26 mouse cellular contexts compared by ENCODE assay signal in the genomic region with DNA sequence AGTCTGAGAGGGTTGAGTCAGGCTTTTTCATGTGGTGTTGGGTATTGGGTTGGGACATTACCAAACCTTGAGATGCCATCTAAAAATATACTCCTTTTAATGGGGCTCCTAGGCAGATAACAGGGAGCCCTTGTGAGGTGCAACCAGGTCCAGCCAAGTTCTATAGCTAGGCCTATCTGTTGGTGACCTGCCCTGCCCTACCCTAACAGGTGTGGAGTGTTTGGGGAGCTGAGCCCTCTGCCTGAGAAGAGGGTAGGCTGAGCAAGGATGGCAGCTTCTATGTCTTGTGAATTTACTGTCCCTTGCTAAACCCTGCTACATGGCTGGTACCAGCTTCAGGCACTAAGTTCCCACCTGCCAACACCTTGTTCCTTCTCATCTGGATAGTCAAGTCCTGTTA. TPM values are rescaled to one million over a fixed set of nuclear protein-coding genes. Genes with fewer than 3 reads are reported as not detected.
DNase-seq lines count a peak whose midpoint lies in the region; ATAC-seq and TF ChIP-seq lines count a peak whose summit lies in the region.
"Had no signal": no experiment of that assay in that cellular context is flagged by ENCODE, and none has a peak within 500 bp of the region (broad histone marks: within the 10 kb centered on the region; RNA-seq: fewer than 3 reads in every experiment).

No protein-coding gene starts in this region.

- no peak overlapping the region for H3K4me2 ChIP-seq in liver, embryonic 12.5 days
- no peak overlapping the region for H3K4me2 ChIP-seq in liver, embryonic 16.5 days (ENCODE audit: low read depth, low read length)
- H3K4me2 ChIP-seq: embryonic facial prominence, embryonic 12.5 days; embryonic facial prominence, embryonic 15.5 days; heart, embryonic 12.5 days; heart, embryonic 15.5 days; hindbrain, embryonic 12.5 days; hindbrain, embryonic 15.5 days had no signal

- ATAC-seq in liver, embryonic 12.5 days: no peak
- ATAC-seq in liver, embryonic 16.5 days (ENCODE audit: low read depth): no peak
- ATAC-seq: activated CD4-positive, CD25-positive, alpha-beta regulatory T cell, adult 4 months; forebrain, embryonic 14.5 days; forebrain, postnatal 0 days had no signal

- H3K9me3 ChIP-seq in liver, embryonic 12.5 days (replicated peaks): no peaks in the 10 kb centered on the region
- H3K9me3 ChIP-seq in liver, embryonic 16.5 days (replicated peaks; ENCODE audit: control insufficient read depth, low read length): no peaks in the 10 kb centered on the region
- H3K9me3 ChIP-seq: embryonic facial prominence, embryonic 12.5 days; embryonic facial prominence, embryonic 15.5 days; heart, embryonic 12.5 days; heart, embryonic 15.5 days; hindbrain, embryonic 12.5 days; hindbrain, embryonic 15.5 days had no signal

- intact Hi-C loops in gastrocnemius, adult 2 months (cut with DNase I): no loop called here

- no peaks in the 10 kb centered on the region for H3K36me3 ChIP-seq in liver, embryonic 12.5 days
- no peaks in the 10 kb centered on the region for H3K36me3 ChIP-seq in liver, embryonic 16.5 days (ENCODE audit: control insufficient read depth, insufficient read depth)
- H3K36me3 ChIP-seq: embryonic facial prominence, embryonic 12.5 days; embryonic facial prominence, embryonic 15.5 days; heart, embryonic 12.5 days; heart, embryonic 15.5 days; hindbrain, embryonic 12.5 days; hindbrain, embryonic 15.5 days had no signal

- H3K9ac ChIP-seq in liver, embryonic 12.5 days: 0 out of 2 replicates have a peak overlapping the region, but pooled peaks have one; percentile 2
- no peak overlapping the region for H3K9ac ChIP-seq in liver, embryonic 16.5 days (ENCODE audit: low read depth, low read length)
- H3K9ac ChIP-seq: embryonic facial prominence, embryonic 12.5 days; embryonic facial prominence, embryonic 15.5 days; forebrain, postnatal 0 days; heart, embryonic 12.5 days; heart, embryonic 15.5 days; hindbrain, embryonic 12.5 days; hindbrain, embryonic 15.5 days had no signal

- no peak for DNase-seq in gastrocnemius, adult 2 months
- DNase-seq in gastrocnemius, postnatal 4 days (ENCODE audit: low spot score in 2 of 2): no peak
- no peak for DNase-seq in liver
- DNase-seq in cerebellum, adult 11-12 months: no peak
- no peak for DNase-seq in layer of hippocampus, postnatal 25 days (ENCODE audit: extremely low spot score in 1 of 2, low spot score in 1 of 2)
- DNase-seq: adrenal gland, adult 8-10 months; adrenal gland, postnatal 25 days; cerebellum, adult 2 months; cerebellum, adult 9-11 months; cerebellum, postnatal 25 days; forebrain, postnatal 0 days; gastrocnemius, postnatal 10 days; gastrocnemius, postnatal 36 days; heart, adult 11 months; heart, postnatal 10 days; heart, postnatal 36 days had no signal

- TF ChIP-seq CTCF in gastrocnemius, adult 2 months (IDR thresholded peaks at IDR 0.05): no peak

- H3K27me3 ChIP-seq in liver, embryonic 12.5 days (replicated peaks): peaks cover 19% of the 10 kb centered on the region
- H3K27me3 ChIP-seq in liver, embryonic 16.5 days (ENCODE audit: control insufficient read depth, insufficient read depth, low read depth, low read length): no peaks in the 10 kb centered on the region
- H3K27me3 ChIP-seq: embryonic facial prominence, embryonic 12.5 days; embryonic facial prominence, embryonic 15.5 days; heart, embryonic 12.5 days; heart, embryonic 15.5 days; hindbrain, embryonic 15.5 days had no signal

- no peak overlapping the region for H3K4me3 ChIP-seq in gastrocnemius, adult 2 months
- H3K4me3 ChIP-seq in liver, embryonic 12.5 days: no peak overlapping the region
- no peak overlapping the region for H3K4me3 ChIP-seq in liver, embryonic 16.5 days (ENCODE audit: low read depth, low read length)
- H3K4me3 ChIP-seq: embryonic facial prominence, embryonic 12.5 days; embryonic facial prominence, embryonic 15.5 days; heart, embryonic 12.5 days; heart, embryonic 15.5 days; hindbrain, embryonic 12.5 days; hindbrain, embryonic 15.5 days had no signal

- peak overlapping the region; percentile 83 for H3K27ac ChIP-seq in gastrocnemius, adult 2 months
- 0 out of 2 replicates have a peak overlapping the region, but pooled peaks have one; percentile 27 for H3K27ac ChIP-seq in liver, embryonic 12.5 days
- peak overlapping the region; percentile 33; the same call in 1 of the 2 replicates for H3K27ac ChIP-seq in liver, embryonic 16.5 days (ENCODE audit: low read length)
- H3K27ac ChIP-seq: embryonic facial prominence, embryonic 12.5 days; embryonic facial prominence, embryonic 15.5 days; heart, embryonic 15.5 days; hindbrain, embryonic 12.5 days; hindbrain, embryonic 15.5 days had no signal

- H3K4me1 ChIP-seq in liver, embryonic 12.5 days: peaks cover 57% of the 10 kb centered on the region
- H3K4me1 ChIP-seq in liver, embryonic 16.5 days (ENCODE audit: control insufficient read depth, low read depth, low read length): peaks cover 44% of the 10 kb centered on the region
- H3K4me1 ChIP-seq: hindbrain, embryonic 15.5 days had no signal

RNA-seq across cellular contexts. Expression of gene Dapk2, which starts 57.5 kb away (rescaled TPM):
- 10 to 100 TPM; 24.2 to 38.4 TPM for total RNA-seq in gastrocnemius, adult 2 months (2021)
- 10 to 100 TPM; 10.2 to 12.3 TPM for total RNA-seq in gastrocnemius, postnatal 4 days (2021)
- polyA plus RNA-seq in liver, embryonic 12.5 days (2016; fragmentation: Nextera tagmentation; extraction: Ambion mirVana): 12.3 and 16.4 TPM in 2 replicates
- 32.7 and 33.7 TPM in 2 replicates for polyA plus RNA-seq in liver, embryonic 16.5 days (2015; fragmentation: Nextera tagmentation; extraction: Ambion mirVana)
- 1 to 10 TPM in 1 of 2 experiments, under 1 TPM in 1; 0.61 to 1.4 TPM for total RNA-seq in layer of hippocampus, postnatal 25 days (2021)

Comparison
In these comparisons a context has a peak if more than half of its experiments do, and no peak if none do; other contexts are left out.
1. H3K27ac ChIP-seq: peak in every context shown above with its lines; median percentile 83 in gastrocnemius, adult 2 months; 33 in liver, embryonic 16.5 days; 27 in liver, embryonic 12.5 days.
2. RNA of gene Dapk2, which starts 57.5 kb away (total RNA-seq): 24.2 to 38.4 TPM in gastrocnemius, adult 2 months and 10.2 to 12.3 TPM in gastrocnemius, postnatal 4 days; 0.61 to 1.4 TPM in layer of hippocampus, postnatal 25 days; every median in the first group is over 4 times any median in the second.